21 mouse cellular contexts compared by ENCODE assay signal in the genomic region with DNA sequence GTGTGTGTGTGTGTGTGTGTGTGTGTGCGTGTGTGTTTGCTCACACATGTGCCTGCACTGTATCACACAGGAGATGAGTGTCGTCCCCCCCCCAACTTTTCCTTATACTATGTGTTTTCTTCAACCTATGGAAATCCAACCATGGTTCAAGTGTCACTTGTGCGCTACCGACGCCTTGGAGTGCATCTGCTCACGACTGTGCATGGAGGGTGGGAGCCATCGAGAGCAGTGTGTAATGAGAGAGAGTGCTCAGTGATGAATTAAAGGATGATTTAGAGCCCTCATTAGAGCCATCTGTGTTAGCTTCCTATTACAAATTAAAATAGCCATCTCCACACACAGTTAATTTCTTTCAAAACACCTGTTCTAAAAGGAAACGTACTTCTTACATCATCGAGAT.
"Had no signal": no experiment of that assay in that cellular context is flagged by ENCODE, and none has a peak within 500 bp of the region (broad histone marks: within the 10 kb centered on the region; RNA-seq: fewer than 3 reads in every experiment).

No protein-coding gene starts in this region.

- H3K9me3 ChIP-seq: limb, embryonic 15.5 days; midbrain, embryonic 10.5 days; midbrain, embryonic 13.5 days; stomach, embryonic 15.5 days had no signal

- H3K9ac ChIP-seq: limb, embryonic 12.5 days; limb, embryonic 15.5 days; liver, embryonic 14.5 days; liver, postnatal 0 days; lung, embryonic 14.5 days; midbrain, embryonic 13.5 days; stomach, embryonic 15.5 days had no signal

- H3K27me3 ChIP-seq: limb, embryonic 12.5 days; limb, embryonic 15.5 days; midbrain, embryonic 13.5 days; stomach, embryonic 15.5 days had no signal

- ATAC-seq: liver, postnatal 0 days; lung, postnatal 0 days; midbrain, embryonic 13.5 days; midbrain, embryonic 16.5 days had no signal

- H3K4me3 ChIP-seq: limb, embryonic 12.5 days; limb, embryonic 15.5 days; midbrain, embryonic 10.5 days; midbrain, embryonic 13.5 days; myocyte; stomach, embryonic 15.5 days had no signal

- DNase-seq: kidney, adult 9 months; kidney, postnatal 14 days; kidney, postnatal 4 days; left cerebral cortex, postnatal 4 days; liver, postnatal 0 days; lung, embryonic 14.5 days; retina, postnatal 1 day; right cerebral cortex, postnatal 25 days; spleen, adult 18-20 months; thymus, postnatal 25 days had no signal

- H3K27ac ChIP-seq: limb, embryonic 12.5 days; limb, embryonic 15.5 days; liver, embryonic 14.5 days; macrophage; midbrain, embryonic 10.5 days; midbrain, embryonic 13.5 days; stomach, embryonic 15.5 days had no signal

- H3K36me3 ChIP-seq: limb, embryonic 12.5 days; limb, embryonic 15.5 days; midbrain, embryonic 10.5 days; midbrain, embryonic 13.5 days; stomach, embryonic 15.5 days had no signal

- H3K4me2 ChIP-seq: limb, embryonic 12.5 days; limb, embryonic 15.5 days; liver, embryonic 11.5 days; lung, embryonic 14.5 days; midbrain, embryonic 13.5 days; stomach, embryonic 15.5 days had no signal

- H3K4me1 ChIP-seq: limb, embryonic 15.5 days; stomach, embryonic 15.5 days had no signal
